Mouse (Mus musculus) bone marrow macrophage, adult 2 months (primary cell): ENCODE data around the gene Alpk3.

Source experiments
- CTCF ChIP-seq: IDR thresholded peaks from 2 replicates; pipeline ENCODE4 v1.5.1; 2012; ENCODE audit warnings: low read depth, mild to moderate bottlenecking, low read length, moderate library complexity
- POLR2A ChIP-seq: IDR thresholded peaks from 2 replicates; pipeline ENCODE4 v1.6.1; 2012; ENCODE audit warnings: mild to moderate bottlenecking, low read depth, low read length, borderline replicate concordance

DNA sequence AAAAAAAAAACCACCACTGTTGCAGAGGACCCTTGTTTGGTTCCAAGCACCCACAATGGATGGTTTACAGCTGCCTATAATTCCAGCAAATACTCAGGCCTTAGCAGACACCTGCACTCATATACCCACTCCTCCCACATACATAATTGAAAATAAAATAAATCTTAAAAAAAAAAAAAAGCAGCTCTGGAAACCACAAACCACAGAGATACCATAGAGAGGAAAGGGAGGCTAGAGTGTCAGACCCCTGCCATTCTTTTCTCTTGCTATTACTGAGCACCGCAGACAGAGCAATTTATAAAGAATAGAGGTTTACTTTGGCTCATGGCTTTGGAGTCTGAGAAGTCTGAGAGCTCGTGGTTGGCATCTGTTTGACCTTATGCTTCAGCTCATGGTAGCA lies 65.4 kb downstream of the Alpk3 start:
- no peak for TF ChIP-seq CTCF
- TF ChIP-seq POLR2A: no peak
